Mouse (Mus musculus) naive thymus-derived CD4-positive, alpha-beta T cell, adult 2 months (primary cell): ENCODE measurements at regions not wholly inside any gene's neighbourhood (a gene's known extent, or its start where the extent isn't known, plus 50 kb on each side); places are given as distances from the start of the nearest gene placed in this dataset.
A peak's percentile ranks its signal among the peaks of the same experiment; 100 is the strongest.

ENCODE experiments used
- DNase-seq: peaks from one replicate; pipeline ENCODE4 v3.0.0-alpha.2; 2011; ENCODE audit warnings: low read depth

- DNase-seq: no peak
These were observed 314.9 kb downstream of the Mllt3 start for GRCm38 (mm10) chr4:87718166-87718805.

GRCm38 (mm10) chr4:87715212-87715933 is 317.8 kb downstream of the Mllt3 start:
- no peak for DNase-seq

GRCm38 (mm10) chr4:87712691-87713090 is 320.5 kb downstream of the Mllt3 start:
- no peak for DNase-seq

GRCm38 (mm10) chr4:87712286-87712685 is 320.9 kb downstream of the Mllt3 start:
- DNase-seq: no peak

- DNase-seq: no peak
These were observed 321.9 kb downstream of the Mllt3 start for GRCm38 (mm10) chr4:87711185-87711827.

- no peak for DNase-seq
These were observed 324.1 kb downstream of the Mllt3 start for GRCm38 (mm10) chr4:87708981-87709645.

- no peak for DNase-seq
These were observed 325.8 kb downstream of the Mllt3 start for GRCm38 (mm10) chr4:87707386-87707785.

GRCm38 (mm10) chr4:87702834-87703233 is 330.3 kb downstream of the Mllt3 start:
- DNase-seq: no peak

GRCm38 (mm10) chr4:87702290-87702689 is 330.9 kb downstream of the Mllt3 start:
- DNase-seq: no peak

GRCm38 (mm10) chr4:87701024-87701423 is 332.1 kb downstream of the Mllt3 start:
- no peak for DNase-seq

- DNase-seq: no peak
These were observed 332.7 kb downstream of the Mllt3 start for GRCm38 (mm10) chr4:87700508-87700907.

- DNase-seq: no peak
These were observed 333.6 kb downstream of the Mllt3 start for GRCm38 (mm10) chr4:87699586-87699985.

GRCm38 (mm10) chr4:87698750-87699149 is 334.4 kb downstream of the Mllt3 start:
- DNase-seq: no peak

- DNase-seq: no peak
These were observed 336.2 kb downstream of the Mllt3 start for GRCm38 (mm10) chr4:87696921-87697320.

- no peak for DNase-seq
These were observed 337.4 kb downstream of the Mllt3 start for GRCm38 (mm10) chr4:87695811-87696210.

- no peak for DNase-seq
These were observed 340.4 kb downstream of the Mllt3 start for GRCm38 (mm10) chr4:87692741-87693140.

GRCm38 (mm10) chr4:87684952-87685351 is 348.2 kb downstream of the Mllt3 start:
- DNase-seq: no peak

GRCm38 (mm10) chr4:87682783-87683182 is 350.4 kb downstream of the Mllt3 start:
- DNase-seq: no peak

- DNase-seq: no peak
These were observed 362.1 kb downstream of the Mllt3 start for GRCm38 (mm10) chr4:87671101-87671500.

GRCm38 (mm10) chr4:87670167-87670566 is 363.0 kb downstream of the Mllt3 start:
- no peak for DNase-seq

- peak; percentile 46 for DNase-seq
These were observed 363.7 kb downstream of the Mllt3 start for GRCm38 (mm10) chr4:87669480-87669879.

GRCm38 (mm10) chr4:87668314-87668713 is 364.9 kb downstream of the Mllt3 start:
- no peak for DNase-seq
